Mouse (Mus musculus): ENCODE data around the gene Mars.

- TF ChIP-seq CTCF (IDR thresholded peaks at IDR 0.05; ENCODE audit: control insufficient read depth, insufficient read depth, low read length) (no peak), POLR2A (IDR thresholded peaks at IDR 0.05; ENCODE audit: borderline replicate concordance, control insufficient read depth, low read depth, low read length) (no peak)
Observed at GRCm38 (mm10) chr10:127351719-127352118, 40.1 kb upstream of the Mars start.
